Mouse (Mus musculus) 3T3-L1 (cell line): ENCODE measurements around the gene Gm5538.

Source experiments
- DNase-seq: peaks from one replicate; pipeline ENCODE4 v3.0.0-alpha.2; 2015; ENCODE audit warnings: low read depth, low spot score

The Gm5538 gene

GRCm38 (mm10) chr3:59729490-59729889 lies at the start of gene Gm5538:
Gene Gm5538, plus strand, starts transcription at chr3:59729790.
- DNase-seq: no peak

GRCm38 (mm10) chr3:59697391-59697790 lies 32.2 kb upstream of the Gm5538 start:
- peak; percentile 4 for DNase-seq

- no peak for DNase-seq
Measured at GRCm38 (mm10) chr3:59702614-59703110, 26.9 kb upstream of the Gm5538 start.

- DNase-seq: no peak
Measured at GRCm38 (mm10) chr3:59739866-59740265, 10.3 kb downstream of the Gm5538 start.

- DNase-seq: peak; percentile 45
Measured at GRCm38 (mm10) chr3:59744181-59744580, 14.6 kb downstream of the Gm5538 start.
